Mouse (Mus musculus) bone marrow, adult 2 months (tissue): ENCODE measurements around the gene Cd3eap. TPM values are rescaled to one million over a fixed set of nuclear protein-coding genes. Genes with fewer than 3 reads are reported as not detected.
A peak's percentile ranks its signal among the peaks of the same experiment; 100 is the strongest.

ENCODE experiments used
- H3K27ac ChIP-seq: fragments of 200-500 bp; 2 replicates; pipeline ENCODE4 v1.5.1; 2012; ENCODE audit warnings: low read depth, mild to moderate bottlenecking, control low read depth, inconsistent platforms, low read length; ENCODE audit not compliant: control insufficient read depth, poor library complexity, insufficient read depth
- H3K4me1 ChIP-seq: fragments of 200-500 bp; 2 replicates; pipeline ENCODE4 v1.6.1; 2011; ENCODE audit warnings: low read length; ENCODE audit not compliant: control insufficient read depth, insufficient read depth
- H3K4me3 ChIP-seq: fragments of 200-500 bp; replicated peaks from 2 replicates; pipeline ENCODE3; 2011; ENCODE audit warnings: mild to moderate bottlenecking, low read depth, low read length, control low read depth; ENCODE audit not compliant: control insufficient read depth
- CTCF ChIP-seq: fragments of 200-500 bp; IDR thresholded peaks from 2 replicates; pipeline ENCODE4 v1.5.1; 2011; ENCODE audit warnings: low read length, control low read depth; ENCODE audit not compliant: control insufficient read depth, insufficient read depth
- POLR2A ChIP-seq: fragments of 200-500 bp; IDR thresholded peaks from 2 replicates; pipeline ENCODE4 v1.6.1; 2011; ENCODE audit warnings: low read depth, mild to moderate bottlenecking, control low read depth, low read length, borderline replicate concordance; ENCODE audit not compliant: control insufficient read depth
- WGBS: fragments of 180-500 bp; shearing (Covaris S2); methylation state at CpG from one replicate; pipeline ENCODE4 v1.1.7; 2018; 5-methylcytosine and 5-hydroxymethylcytosine counted together
- polyA plus RNA-seq: library from polyadenylated mRNA; stranded (reverse); fragments of >200 nt; gene quantifications from 2 replicates; pipeline ENCODE4 v1.2.4, GENCODE M21; 2011; ENCODE audit warnings: low replicate concordance; ENCODE audit not compliant: missing spikeins, insufficient read depth, insufficient read length

The Cd3eap gene
- polyA plus RNA-seq, 1 experiment, result 11.7 TPM

- Histone ChIP-seq H3K27ac (no peak overlapping the region), H3K4me1 (peaks cover 2% of the 10 kb centered on the region; the same call in 1 of the 2 replicates), H3K4me3 (peak overlapping the region; percentile 34)
- TF ChIP-seq POLR2A (no peak), CTCF (no peak)
- WGBS, result 7% methylated on average over 13 of the region's 13 CpGs
Measured at GRCm38 (mm10) chr7:19358634-19359033, 649 bp downstream of the Cd3eap start.

DNA sequence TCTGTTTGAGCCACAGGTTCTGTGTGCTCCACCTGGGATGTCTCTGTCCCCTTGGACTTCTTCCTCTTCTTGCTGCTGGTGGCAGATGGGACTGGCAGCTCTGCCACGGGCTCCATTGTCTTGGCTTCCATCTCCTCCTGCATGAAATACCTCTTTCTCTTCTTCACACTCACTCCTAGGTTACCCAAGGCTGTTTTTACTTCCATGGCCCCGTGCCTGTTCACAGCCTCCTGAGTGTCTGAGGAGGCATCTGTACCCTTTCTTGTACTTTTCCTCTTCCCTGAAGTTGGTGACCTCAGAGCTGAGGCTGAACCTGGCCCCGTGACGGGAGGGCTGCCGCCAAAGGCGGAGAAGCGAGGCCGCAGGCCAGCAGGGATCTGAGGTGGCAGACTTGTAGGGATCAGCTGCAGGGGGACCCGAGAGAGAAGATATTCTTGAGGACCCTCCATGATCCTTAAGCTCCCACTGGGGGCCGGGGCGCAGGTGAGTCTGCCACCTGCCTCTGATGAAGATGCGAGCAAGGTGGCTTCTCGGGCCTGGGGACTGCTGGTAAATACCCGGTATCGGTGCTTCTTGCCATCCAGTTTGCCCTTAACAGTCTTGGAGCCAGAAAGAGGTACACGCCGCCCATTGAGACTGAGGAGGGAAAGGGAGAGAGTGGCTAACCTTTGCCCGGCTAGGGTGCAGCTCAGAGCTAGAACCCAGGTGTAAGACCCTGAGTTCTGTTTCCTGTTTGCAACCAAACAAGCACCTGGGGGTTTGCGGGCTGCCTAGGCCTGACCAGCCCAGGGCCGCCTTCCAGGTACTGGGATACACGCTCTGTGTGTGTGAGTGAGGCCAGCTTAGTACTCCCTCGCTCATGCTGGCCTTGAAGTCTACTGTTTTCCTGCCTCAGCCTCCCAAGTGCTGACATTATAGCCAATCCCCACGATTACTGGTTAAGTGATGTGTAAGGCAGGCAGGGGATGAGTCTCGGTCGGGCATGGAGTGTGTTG lies 1.6 kb downstream of the Cd3eap start:
- H3K4me3 ChIP-seq, result no peak overlapping the region
- no peak overlapping the region; the same call in 1 of the 2 replicates for H3K27ac ChIP-seq
- 84% methylated on average over 25 of the region's 25 CpGs for WGBS
- TF ChIP-seq POLR2A (no peak), CTCF (no peak)
- peaks cover 2% of the 10 kb centered on the region; the same call in 1 of the 2 replicates for H3K4me1 ChIP-seq

DNA sequence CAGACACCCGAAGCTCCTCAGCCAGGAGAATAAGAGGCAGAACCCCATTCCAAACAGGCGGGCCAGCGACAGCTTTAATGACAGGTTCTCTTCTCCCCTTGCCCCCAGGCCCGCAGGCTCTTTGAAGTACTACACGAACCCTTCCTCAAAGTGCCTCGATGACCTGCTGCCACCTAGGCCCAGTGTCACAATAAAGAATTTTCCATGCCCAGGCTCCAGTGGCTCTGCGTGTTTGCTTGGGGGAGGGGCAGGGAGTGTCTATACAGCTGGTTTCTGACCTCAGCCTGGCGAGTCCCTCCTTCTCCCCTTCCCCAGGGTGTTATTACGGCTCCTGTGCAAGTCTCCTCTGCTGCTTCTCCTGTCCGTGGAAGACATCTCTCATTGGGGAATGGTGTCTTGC lies 3.0 kb downstream of the Cd3eap start:
- Histone ChIP-seq H3K27ac (no peak overlapping the region), H3K4me3 (no peak overlapping the region), H3K4me1 (peaks cover 2% of the 10 kb centered on the region; the same call in 1 of the 2 replicates)
- 84% methylated on average over 10 of the region's 10 CpGs for WGBS
- TF ChIP-seq CTCF (no peak), POLR2A (no peak)

GRCm38 (mm10) chr7:19354991-19355390 lies 4.3 kb downstream of the Cd3eap start:
- no peak for TF ChIP-seq CTCF
- TF ChIP-seq POLR2A, result no peak
- no peak overlapping the region for H3K4me3 ChIP-seq
- H3K4me1 ChIP-seq, result peaks cover 2% of the 10 kb centered on the region; the same call in 1 of the 2 replicates
- no peak overlapping the region for H3K27ac ChIP-seq
- WGBS, result 83% methylated on average over 5 of the region's 5 CpGs

DNA sequence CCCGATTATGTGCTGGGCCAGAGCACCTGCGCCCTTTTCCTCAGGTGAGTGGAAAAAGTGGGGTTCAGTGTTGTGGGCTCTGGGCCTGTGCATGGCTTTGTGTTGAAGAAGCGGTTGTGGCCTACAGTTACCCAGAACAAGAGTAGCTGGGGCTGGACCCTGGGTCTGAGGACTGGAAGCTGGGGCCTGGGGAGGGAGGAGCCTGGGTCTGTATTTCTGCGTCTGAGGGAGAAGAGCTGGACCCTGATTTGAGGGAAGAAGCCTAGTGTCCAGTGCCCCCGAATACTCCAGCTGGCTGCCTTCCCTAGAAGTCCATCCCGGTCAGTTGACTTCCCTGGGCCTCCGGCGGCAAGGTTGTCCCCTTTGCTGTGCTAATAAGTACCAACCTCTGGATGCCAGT lies 9.1 kb downstream of the Cd3eap start:
- WGBS, result 86% methylated on average over 8 of the region's 8 CpGs
- H3K27ac ChIP-seq, result no peak overlapping the region
- no peak for TF ChIP-seq CTCF
- no peak for TF ChIP-seq POLR2A

GRCm38 (mm10) chr7:19349188-19349915 lies 9.9 kb downstream of the Cd3eap start:
- Histone ChIP-seq H3K4me3 (no peak overlapping the region), H3K4me1 (peaks cover 2% of the 10 kb centered on the region; the same call in 1 of the 2 replicates), H3K27ac (no peak overlapping the region)
- WGBS, result 85% methylated on average over 13 of the region's 13 CpGs
- no peak for TF ChIP-seq CTCF
- no peak for TF ChIP-seq POLR2A

More for the DNA sequence above, 9.1 kb downstream of the Cd3eap start:
- H3K4me3 ChIP-seq, result no peak overlapping the region
- H3K4me1 ChIP-seq, result no peaks in the 10 kb centered on the region; the same call in 1 of the 2 replicates

- peak overlapping the region; percentile 35; the same call in 1 of the 2 replicates for H3K27ac ChIP-seq
- H3K4me3 ChIP-seq, result peak overlapping the region; percentile 74
- 1% methylated on average over 31 of the region's 31 CpGs for WGBS
- peaks cover 3% of the 10 kb centered on the region; the same call in 1 of the 2 replicates for H3K4me1 ChIP-seq
- no peak; the same call in 1 of the 2 replicates for TF ChIP-seq POLR2A
- TF ChIP-seq CTCF, result no peak
Measured at GRCm38 (mm10) chr7:19344938-19345471, 14.3 kb downstream of the Cd3eap start.

DNA sequence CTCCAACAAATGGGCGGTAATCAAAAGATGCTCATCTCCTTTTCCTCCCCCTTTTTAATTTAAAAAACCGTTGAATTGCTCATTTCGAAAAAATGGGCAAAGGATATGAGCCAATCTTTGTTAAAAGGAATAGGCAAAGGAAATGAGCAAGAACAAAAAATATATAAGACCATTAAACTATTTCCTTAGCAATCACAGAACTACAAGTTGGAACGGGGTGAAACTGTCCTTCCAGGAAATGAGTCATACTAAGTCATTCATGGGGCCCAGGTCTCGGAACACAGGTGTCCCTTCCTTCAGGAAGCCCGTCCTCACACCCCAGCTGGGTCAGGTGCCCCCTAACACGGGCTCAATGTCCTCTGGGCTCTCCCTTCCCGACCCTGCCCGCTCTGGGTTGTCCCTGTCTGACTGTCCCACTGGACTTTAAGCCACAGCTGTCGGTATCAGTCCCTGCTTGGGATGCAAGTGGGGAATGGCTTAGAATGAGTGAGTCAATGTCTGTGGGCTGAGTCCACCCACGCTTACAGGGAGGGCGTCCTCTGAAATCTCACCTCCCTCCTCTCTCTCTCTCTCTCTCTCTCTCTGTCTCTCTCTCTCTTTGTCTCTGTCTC lies 14.9 kb downstream of the Cd3eap start, which contains the start of gene Ercc1:
Gene Ercc1, plus strand, starts transcription at position 542 of the 611 bp plus-strand sequence.
- H3K4me3 ChIP-seq, result peak within 1 kb of the TSS; percentile 74
- 12% methylated on average over 12 of the region's 12 CpGs for WGBS
- H3K27ac ChIP-seq, result peak within 1 kb of the TSS; percentile 35; the same call in 1 of the 2 replicates
- TF ChIP-seq POLR2A (no peak), CTCF (no peak)
- peaks cover 3% of the 10 kb centered on the region; the same call in 1 of the 2 replicates for H3K4me1 ChIP-seq
